Mouse (Mus musculus): ENCODE measurements around the gene Sv2a. TPM values are rescaled to one million over a fixed set of nuclear protein-coding genes. Genes with fewer than 3 reads are reported as not detected.
"Not testable (repeated sequence)": the region's sequence is repeated elsewhere in the genome, so short reads cannot be mapped to it uniquely, and the experiment has no call there.

The Sv2a gene
- polyA plus RNA-seq, 2 experiments: 3.6 to 13.8 TPM

GRCm38 (mm10) chr3:96209242-96209641, 28.3 kb downstream of the Sv2a start:
- Histone ChIP-seq H3K4me3 (replicated peaks; ENCODE audit: low read length) (no peak overlapping the region), H3K9me3 (ENCODE audit: control insufficient read depth, low read length) (no peaks in the 10 kb centered on the region), H3K27ac (replicated peaks; ENCODE audit: low read depth, low read length) (no peak overlapping the region), H3K4me1 (ENCODE audit: control insufficient read depth, insufficient read depth, low read length) (no peaks in the 10 kb centered on the region), H3K9ac (ENCODE audit: low read depth, low read length, severe bottlenecking) (no peak overlapping the region), H3K27me3 (ENCODE audit: control insufficient read depth, insufficient read depth, low read length) (no peaks in the 10 kb centered on the region), H3K36me3 (ENCODE audit: control insufficient read depth, insufficient read depth, low read length) (no peaks in the 10 kb centered on the region), H3K4me2 (replicated peaks; ENCODE audit: low read depth, low read length, severe bottlenecking) (no peak overlapping the region)
- TF ChIP-seq POLR2A (IDR thresholded peaks at IDR 0.05; ENCODE audit: borderline replicate concordance, extremely low read depth, insufficient read depth, insufficient read length): no peak
- no peak for ATAC-seq (ENCODE audit: low FRiP score, low read depth)
- no peak for DNase-seq (ENCODE audit: low spot score)
- WGBS: 26% methylated on average over 15 of the region's 15 CpGs

GRCm38 (mm10) chr3:96219191-96219641, 38.3 kb downstream of the Sv2a start:
- Histone ChIP-seq H3K4me2 (replicated peaks; ENCODE audit: low read depth, low read length, severe bottlenecking) (peak overlapping the region; percentile 83), H3K4me1 (ENCODE audit: control insufficient read depth, insufficient read depth, low read length) (peaks cover 15% of the 10 kb centered on the region), H3K9me3 (ENCODE audit: control insufficient read depth, low read length) (no peaks in the 10 kb centered on the region), H3K36me3 (ENCODE audit: control insufficient read depth, insufficient read depth, low read length) (no peaks in the 10 kb centered on the region), H3K27me3 (ENCODE audit: control insufficient read depth, insufficient read depth, low read length) (no peaks in the 10 kb centered on the region), H3K9ac (ENCODE audit: low read depth, low read length, severe bottlenecking) (peak overlapping the region; percentile 67), H3K4me3 (replicated peaks; ENCODE audit: low read length) (peak overlapping the region; percentile 62), H3K27ac (replicated peaks; ENCODE audit: low read depth, low read length) (peak overlapping the region; percentile 98)
- WGBS: under 1% methylated on average over 12 of the region's 12 CpGs
- DNase-seq (ENCODE audit: low spot score) (peak; percentile 34), ATAC-seq (ENCODE audit: low FRiP score, low read depth) (peak; percentile 12; the same call in 1 of the 2 replicates)
- peak; percentile 28; the same call in 1 of the 2 replicates for TF ChIP-seq POLR2A (IDR thresholded peaks at IDR 0.05; ENCODE audit: borderline replicate concordance, extremely low read depth, insufficient read depth, insufficient read length)

GRCm38 (mm10) chr3:96219661-96220130, 38.7 kb downstream of the Sv2a start, which contains the start of the genes Bola1 and Hist2h2ab:
Gene Bola1 (minus strand): TSS chr3:96219709.
Gene Hist2h2ab (plus strand): TSS chr3:96219865.
- Histone ChIP-seq H3K4me3 (replicated peaks; ENCODE audit: low read length) (peak within 1 kb of the TSS; percentile 62), H3K27me3 (ENCODE audit: control insufficient read depth, insufficient read depth, low read length) (no peaks in the 10 kb centered on the region), H3K27ac (replicated peaks; ENCODE audit: low read depth, low read length) (peak within 1 kb of the TSS; percentile 98), H3K4me2 (replicated peaks; ENCODE audit: low read depth, low read length, severe bottlenecking) (peak within 1 kb of the TSS; percentile 83), H3K9ac (ENCODE audit: low read depth, low read length, severe bottlenecking) (peak within 1 kb of the TSS; percentile 84), H3K36me3 (ENCODE audit: control insufficient read depth, insufficient read depth, low read length) (no peaks in the 10 kb centered on the region), H3K4me1 (ENCODE audit: control insufficient read depth, insufficient read depth, low read length) (peaks cover 15% of the 10 kb centered on the region), H3K9me3 (ENCODE audit: control insufficient read depth, low read length) (no peaks in the 10 kb centered on the region)
- TF ChIP-seq POLR2A (IDR thresholded peaks at IDR 0.05; ENCODE audit: borderline replicate concordance, extremely low read depth, insufficient read depth, insufficient read length): peak; percentile 88; the same call in 1 of the 2 replicates
- ATAC-seq (ENCODE audit: low FRiP score, low read depth): peak; percentile 88
- DNase-seq (ENCODE audit: low spot score): peak; percentile 92
- WGBS: 5% methylated on average over 36 of the region's 37 CpGs

GRCm38 (mm10) chr3:96220131-96220764, 39.3 kb downstream of the Sv2a start:
- WGBS: 1% methylated on average over 24 of the region's 47 CpGs
- ATAC-seq (ENCODE audit: low FRiP score, low read depth): peak; percentile 5; the same call in 1 of the 2 replicates

GRCm38 (mm10) chr3:96220765-96221639, 40.1 kb downstream of the Sv2a start, which contains the start of the genes Hist2h2ac and Hist2h2be:
Gene Hist2h2ac (minus strand): TSS chr3:96220880.
Gene Hist2h2be (plus strand): TSS chr3:96221119.
- peak; percentile 95 for DNase-seq (ENCODE audit: low spot score)
- H3K9me3 ChIP-seq (ENCODE audit: control insufficient read depth, low read length): no peaks in the 10 kb centered on the region
- H3K9ac ChIP-seq (ENCODE audit: low read depth, low read length, severe bottlenecking): peak within 1 kb of the TSS; percentile 84
- peak within 1 kb of the TSS; percentile 62 for H3K4me3 ChIP-seq (replicated peaks; ENCODE audit: low read length)
- 1% methylated on average over 41 of the region's 43 CpGs for WGBS
- peak within 1 kb of the TSS; percentile 83 for H3K4me2 ChIP-seq (replicated peaks; ENCODE audit: low read depth, low read length, severe bottlenecking)
- peaks cover 15% of the 10 kb centered on the region for H3K4me1 ChIP-seq (ENCODE audit: control insufficient read depth, insufficient read depth, low read length)
- ATAC-seq (ENCODE audit: low FRiP score, low read depth): peak; percentile 82
- H3K27me3 ChIP-seq (ENCODE audit: control insufficient read depth, insufficient read depth, low read length): no peaks in the 10 kb centered on the region
- H3K27ac ChIP-seq (replicated peaks; ENCODE audit: low read depth, low read length): peak within 1 kb of the TSS; percentile 98
- no peaks in the 10 kb centered on the region for H3K36me3 ChIP-seq (ENCODE audit: control insufficient read depth, insufficient read depth, low read length)
- TF ChIP-seq POLR2A (IDR thresholded peaks at IDR 0.05; ENCODE audit: borderline replicate concordance, extremely low read depth, insufficient read depth, insufficient read length): peak; percentile 93; the same call in 1 of the 2 replicates

More at GRCm38 (mm10) chr3:96220131-96220764, 39.3 kb downstream of the Sv2a start:
- Histone ChIP-seq H3K4me2 (replicated peaks; ENCODE audit: low read depth, low read length, severe bottlenecking) (peak overlapping the region; percentile 83), H3K9ac (ENCODE audit: low read depth, low read length, severe bottlenecking) (peak overlapping the region; percentile 84), H3K4me3 (replicated peaks; ENCODE audit: low read length) (peak overlapping the region; percentile 62), H3K4me1 (ENCODE audit: control insufficient read depth, insufficient read depth, low read length) (peaks cover 15% of the 10 kb centered on the region), H3K27ac (replicated peaks; ENCODE audit: low read depth, low read length) (peak overlapping the region; percentile 98)
- DNase-seq (ENCODE audit: low spot score): peak; percentile 14
- not testable (repeated sequence) for H3K27me3 ChIP-seq (ENCODE audit: control insufficient read depth, insufficient read depth, low read length); H3K9me3 ChIP-seq (ENCODE audit: control insufficient read depth, low read length); H3K36me3 ChIP-seq (ENCODE audit: control insufficient read depth, insufficient read depth, low read length)
- TF ChIP-seq POLR2A (IDR thresholded peaks at IDR 0.05; ENCODE audit: borderline replicate concordance, extremely low read depth, insufficient read depth, insufficient read length): peak; percentile 4; the same call in 1 of the 2 replicates

Measured in limb, embryonic 14.5 days (tissue).